Mouse (Mus musculus) stomach, postnatal 0 days (tissue): ENCODE data around the gene I0C0044D17Rik.
"Not testable (repeated sequence)": the region's sequence is repeated elsewhere in the genome, so short reads cannot be mapped to it uniquely, and the experiment has no call there.

Experiments used
- CTCF ChIP-seq: IDR thresholded peaks from 2 replicates; pipeline ENCODE4 v1.5.1; 2016; ENCODE audit warnings: antibody characterized with exemption, low read depth, mild to moderate bottlenecking, moderate library complexity
- EP300 ChIP-seq: optimal IDR thresholded peaks from 2 replicates; pipeline ENCODE3; 2016; ENCODE audit warnings: antibody characterized with exemption

- TF ChIP-seq CTCF, EP300: not testable (repeated sequence)
Measured at GRCm38 (mm10) chr4:98841251-98841650, 17.6 kb upstream of the I0C0044D17Rik start.
